Mouse (Mus musculus) C2C12 (cell line): Measurements from ENCODE around the gene AB124611. TPM values are rescaled to one million over a fixed set of nuclear protein-coding genes. Genes with fewer than 3 reads are reported as not detected.
"Not testable (repeated sequence)": the region's sequence is repeated elsewhere in the genome, so short reads cannot be mapped to it uniquely, and the experiment has no call there.

ENCODE experiments used
- H3K27me3 ChIP-seq: one replicate; pipeline ENCODE4 v1.6.1; 2011; ENCODE audit not compliant: control insufficient read depth, insufficient read depth, insufficient read length
- H3K36me3 ChIP-seq: one replicate; pipeline ENCODE4 v1.6.1; 2011; ENCODE audit not compliant: control insufficient read depth, insufficient read depth
- H3K4me3 ChIP-seq: one replicate; pipeline ENCODE4 v1.5.1; 2011; ENCODE audit warnings: mild to moderate bottlenecking, control low read depth; ENCODE audit not compliant: poor library complexity, insufficient read depth, severe bottlenecking
- H3K79me2 ChIP-seq: one replicate; pipeline ENCODE4 v1.6.1; 2011; ENCODE audit not compliant: control insufficient read depth, insufficient read depth
- H3K79me3 ChIP-seq: one replicate; pipeline ENCODE4 v1.6.1; 2011; ENCODE audit warnings: low read depth, control low read depth
- H3ac ChIP-seq: one replicate; pipeline ENCODE3; 2011; ENCODE audit warnings: low read depth; ENCODE audit not compliant: control insufficient read depth, insufficient read length
- CEBPB ChIP-seq: IDR thresholded peaks from one replicate; pipeline ENCODE4 v1.6.1; 2011; ENCODE audit warnings: low read depth, mild to moderate bottlenecking, control low read depth, moderate library complexity
- CTCF ChIP-seq: IDR thresholded peaks from one replicate; pipeline ENCODE4 v1.5.1; 2011; ENCODE audit not compliant: control insufficient read depth, insufficient read depth, insufficient read length
- FOSL1 ChIP-seq: IDR thresholded peaks from one replicate; pipeline ENCODE4 v1.8.0; 2011; ENCODE audit warnings: mild to moderate bottlenecking, low read length; ENCODE audit not compliant: poor library complexity, insufficient read depth, severe bottlenecking
- MAX ChIP-seq: IDR thresholded peaks from one replicate; pipeline ENCODE4 v1.6.1; 2011; ENCODE audit warnings: mild to moderate bottlenecking, control low read depth
- MYOD1 ChIP-seq: IDR thresholded peaks from one replicate; pipeline ENCODE4 v1.6.1; 2011; ENCODE audit warnings: low read depth; ENCODE audit not compliant: control insufficient read depth, insufficient read length
- MYOG ChIP-seq: IDR thresholded peaks from one replicate; pipeline ENCODE4 v1.6.1; 2011; ENCODE audit not compliant: control insufficient read depth, insufficient read length; ENCODE audit errors: extremely low read depth
- USF1 ChIP-seq: IDR thresholded peaks from one replicate; pipeline ENCODE4 v1.6.1; 2011; ENCODE audit warnings: low read depth, mild to moderate bottlenecking, control low read depth, moderate library complexity
- polyA plus RNA-seq: library from polyadenylated mRNA; unstranded; fragments of >200 nt; fragmentation: generic; extraction: Trizol; gene quantifications from one replicate; pipeline ENCODE4 v1.2.1, GENCODE M21; 2012; ENCODE audit warnings: missing spikeins

Gene AB124611
- polyA plus RNA-seq, 1 experiment: 0.19 TPM

DNA sequence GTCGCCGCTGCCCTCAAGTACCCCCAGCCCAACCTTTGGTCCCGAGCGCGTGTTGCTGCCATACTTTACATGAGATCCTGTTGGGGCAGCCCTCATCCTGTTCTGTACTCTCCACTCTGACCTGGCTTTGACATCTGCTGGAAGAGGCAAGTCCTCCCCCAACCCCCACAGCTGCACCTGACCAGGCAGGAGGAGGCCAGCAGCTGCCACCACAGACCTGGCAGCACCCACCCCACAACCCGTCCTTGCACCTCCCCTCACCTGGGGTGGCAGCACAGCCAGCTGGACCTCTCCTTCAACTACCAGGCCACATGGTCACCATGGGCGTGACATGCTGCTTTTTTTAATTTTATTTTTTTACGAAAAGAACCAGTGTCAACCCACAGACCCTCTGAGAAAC, 62.4 kb downstream of the AB124611 start:
- Histone ChIP-seq H3K79me2 (peaks cover 5% of the 10 kb centered on the region), H3ac (no peak overlapping the region), H3K79me3 (no peaks in the 10 kb centered on the region), H3K4me3 (no peak overlapping the region), H3K27me3 (no peaks in the 10 kb centered on the region), H3K36me3 (peaks cover 49% of the 10 kb centered on the region)
- TF ChIP-seq CEBPB: no peak
- no peak for TF ChIP-seq MYOG
- no peak for TF ChIP-seq CTCF
- no peak for TF ChIP-seq MAX
- TF ChIP-seq USF1: no peak
- TF ChIP-seq MYOD1: no peak
- no peak for TF ChIP-seq FOSL1

- no peaks in the 10 kb centered on the region for H3K27me3 ChIP-seq
- H3K36me3 ChIP-seq: peaks cover 44% of the 10 kb centered on the region
- TF ChIP-seq FOSL1: no peak
- no peak for TF ChIP-seq MAX
- H3K4me3 ChIP-seq: no peak overlapping the region
- H3K79me2 ChIP-seq: peaks cover 17% of the 10 kb centered on the region
- peaks cover 11% of the 10 kb centered on the region for H3K79me3 ChIP-seq
- H3ac ChIP-seq: no peak overlapping the region
Measured at GRCm38 (mm10) chr9:21589538-21589937, 63.6 kb downstream of the AB124611 start.

- no peaks in the 10 kb centered on the region for H3K27me3 ChIP-seq
- peaks cover 28% of the 10 kb centered on the region for H3K79me2 ChIP-seq
- H3ac ChIP-seq: no peak overlapping the region
- no peak for TF ChIP-seq MYOG
- TF ChIP-seq USF1: no peak
- TF ChIP-seq MAX: no peak
- no peak for TF ChIP-seq CEBPB
- TF ChIP-seq FOSL1: no peak
- no peak for TF ChIP-seq MYOD1
- no peak for TF ChIP-seq CTCF
- H3K36me3 ChIP-seq: peaks cover 38% of the 10 kb centered on the region
- peaks cover 15% of the 10 kb centered on the region for H3K79me3 ChIP-seq
- no peak overlapping the region for H3K4me3 ChIP-seq
Measured at GRCm38 (mm10) chr9:21591127-21591830, 65.3 kb downstream of the AB124611 start.

- H3K27me3 ChIP-seq: no peaks in the 10 kb centered on the region
- H3K79me2 ChIP-seq: peaks cover 28% of the 10 kb centered on the region
- H3K79me3 ChIP-seq: peaks cover 15% of the 10 kb centered on the region
- no peak for TF ChIP-seq USF1
- no peak for TF ChIP-seq MAX
- TF ChIP-seq CEBPB: no peak
- peaks cover 31% of the 10 kb centered on the region for H3K36me3 ChIP-seq
- peak overlapping the region; percentile 58 for H3ac ChIP-seq
- H3K4me3 ChIP-seq: peak overlapping the region; percentile 82
Measured at GRCm38 (mm10) chr9:21591831-21592702, 66.1 kb downstream of the AB124611 start.

GRCm38 (mm10) chr9:21592703-21593121, 66.7 kb downstream of the AB124611 start, which contains the start of the genes Timm29 and Yipf2:
Gene Timm29 (plus strand): TSS chr9:21592722.
Gene Yipf2 (minus strand): TSS chr9:21592828.
- H3K79me2 ChIP-seq: peaks cover 28% of the 10 kb centered on the region
- peaks cover 15% of the 10 kb centered on the region for H3K79me3 ChIP-seq
- no peaks in the 10 kb centered on the region for H3K27me3 ChIP-seq
- peak within 1 kb of the TSS; percentile 82 for H3K4me3 ChIP-seq
- H3K36me3 ChIP-seq: peaks cover 24% of the 10 kb centered on the region
- TF ChIP-seq FOSL1: no peak
- TF ChIP-seq MAX: peak; percentile 54
- H3ac ChIP-seq: peak within 1 kb of the TSS; percentile 77

DNA sequence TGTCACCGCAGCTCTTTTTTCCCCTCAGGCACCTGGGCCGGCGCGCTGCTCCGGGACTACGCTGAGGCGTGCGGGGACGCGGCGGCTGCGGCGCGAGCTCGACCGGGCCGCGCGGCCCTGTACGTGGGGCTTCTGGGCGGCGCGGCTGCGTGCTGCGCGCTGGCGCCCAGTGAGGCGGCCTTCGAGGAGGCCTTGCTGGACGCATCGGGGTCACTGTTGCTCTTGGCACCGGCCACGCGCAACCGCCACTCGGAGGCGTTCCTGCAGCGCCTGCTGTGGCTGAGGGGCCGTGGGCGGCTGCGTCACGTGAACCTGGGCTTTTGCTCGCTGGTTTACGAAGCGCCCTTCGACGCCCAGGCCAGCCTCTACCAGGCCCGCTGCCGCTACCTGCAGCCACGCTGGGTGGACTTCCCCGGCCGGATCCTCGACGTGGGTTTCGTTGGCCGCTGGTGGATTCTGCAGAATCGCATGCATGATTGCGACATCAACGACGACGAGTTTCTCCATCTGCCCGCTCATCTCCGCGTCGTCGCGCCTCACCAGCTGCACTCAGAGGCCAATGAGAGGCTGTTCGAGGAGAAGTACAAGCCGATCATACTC, 67.2 kb downstream of the AB124611 start:
- H3K27me3 ChIP-seq: no peaks in the 10 kb centered on the region
- peaks cover 15% of the 10 kb centered on the region for H3K79me3 ChIP-seq
- peak overlapping the region; percentile 82 for H3K4me3 ChIP-seq
- peaks cover 23% of the 10 kb centered on the region for H3K36me3 ChIP-seq
- peak overlapping the region; percentile 77 for H3ac ChIP-seq
- peaks cover 28% of the 10 kb centered on the region for H3K79me2 ChIP-seq
- TF ChIP-seq USF1 (peak; percentile 43), MYOG (no peak), FOSL1 (no peak), MYOD1 (no peak), CTCF (no peak), CEBPB (peak; percentile 63), MAX (no peak)

- peaks cover 28% of the 10 kb centered on the region for H3K79me2 ChIP-seq
- H3K27me3 ChIP-seq, H3K4me3 ChIP-seq, H3ac ChIP-seq: not testable (repeated sequence)
- H3K79me3 ChIP-seq: peaks cover 15% of the 10 kb centered on the region
- H3K36me3 ChIP-seq: peaks cover 18% of the 10 kb centered on the region
Measured at GRCm38 (mm10) chr9:21594350-21594749, 68.4 kb downstream of the AB124611 start.
